Mouse (Mus musculus): Measurements from ENCODE around the gene Lax1.

- no peak for TF ChIP-seq POLR2A (IDR thresholded peaks at IDR 0.05; ENCODE audit: borderline replicate concordance, insufficient read depth, low read length)
- no peak for TF ChIP-seq CTCF (IDR thresholded peaks at IDR 0.05; ENCODE audit: borderline replicate concordance, insufficient read depth, low read depth, low read length)
These were observed at the start of gene Lax1 for GRCm38 (mm10) chr1:133689897-133690296.

All from cerebellum, adult 2 months (tissue).